Mouse (Mus musculus) MEL (cell line): ENCODE data around the gene Pcca. TPM values are rescaled to one million over a fixed set of nuclear protein-coding genes. Genes with fewer than 3 reads are reported as not detected.
A peak's percentile ranks its signal among the peaks of the same experiment; 100 is the strongest.

Source experiments
- DNase-seq: peaks from one replicate; pipeline ENCODE4 v3.0.0; 2011; ENCODE audit warnings: low read depth, low spot score
- H3K27ac ChIP-seq: 2 replicates; pipeline ENCODE4 v1.5.1; 2012; ENCODE audit warnings: low read depth, mild to moderate bottlenecking, control low read depth, low read length, moderate library complexity; ENCODE audit not compliant: control insufficient read depth
- H3K27me3 ChIP-seq, 2 experiments: fragments of 150-350 bp in 1 of 2; sonication (generic) in 1 of 2; 2 replicates each; pipeline ENCODE4 v1.6.1; 2012; ENCODE audit warnings: low read length in 2 of 2, mild to moderate bottlenecking in 2 of 2, improper control_type of control experiment in 1 of 2, moderate library complexity in 1 of 2; ENCODE audit not compliant: insufficient read depth in 2 of 2, control insufficient read depth in 1 of 2
- H3K36me3 ChIP-seq, 2 experiments: 2 replicates each; pipeline ENCODE4 v1.6.1; 2012 to 2014; ENCODE audit warnings: low read length in 2 of 2, improper control_type of control experiment in 1 of 2, inconsistent platforms in 1 of 2, mild to moderate bottlenecking in 1 of 2; ENCODE audit not compliant: insufficient read depth in 2 of 2, control insufficient read depth in 1 of 2
- H3K4me1 ChIP-seq, 2 experiments: fragments of 150-350 bp in 1 of 2; sonication (generic) in 1 of 2; 2 replicates each; pipeline ENCODE4 v1.6.1; 2012; ENCODE audit warnings: low read length in 2 of 2, improper control_type of control experiment in 1 of 2, mild to moderate bottlenecking in 1 of 2; ENCODE audit not compliant: insufficient read depth in 2 of 2, control insufficient read depth in 1 of 2
- H3K4me3 ChIP-seq, 2 experiments: fragments of 150-350 bp in 1 of 2; sonication (generic) in 1 of 2; 2 replicates each; pipeline ENCODE4 v1.5.1; 2012; ENCODE audit warnings: low read depth in 2 of 2, low read length in 2 of 2, mild to moderate bottlenecking in 2 of 2, moderate library complexity in 2 of 2, control low read depth in 1 of 2, improper control_type of control experiment in 1 of 2; ENCODE audit not compliant: control insufficient read depth in 1 of 2, insufficient read depth in 1 of 2
- H3K79me2 ChIP-seq: 2 replicates; pipeline ENCODE4 v1.6.1; 2012; ENCODE audit warnings: mild to moderate bottlenecking, low read length, moderate library complexity; ENCODE audit not compliant: control insufficient read depth, poor library complexity, insufficient read depth
- H3K9ac ChIP-seq: 2 replicates; pipeline ENCODE4 v1.6.1; 2012; ENCODE audit warnings: low read depth, mild to moderate bottlenecking, control low read depth, low read length, moderate library complexity; ENCODE audit not compliant: control insufficient read depth, poor library complexity, severe bottlenecking
- H3K9me3 ChIP-seq: fragments of 150-350 bp; sonication (generic); replicated peaks from 2 replicates; pipeline ENCODE4 v1.6.1; 2012; ENCODE audit warnings: mild to moderate bottlenecking, low read length, improper control_type of control experiment, moderate library complexity; ENCODE audit not compliant: insufficient read depth
- CTCF ChIP-seq, 3 experiments: IDR thresholded peaks in 2 of 3; conservative IDR thresholded peaks in 1 of 3; 2 replicates each; pipeline ENCODE4 v1.5.1; 2011 to 2012; ENCODE audit warnings: low read length in 3 of 3, low read depth in 2 of 3, mild to moderate bottlenecking in 2 of 3, improper control_type of control experiment in 1 of 3, inconsistent platforms in 1 of 3, mixed read lengths in 1 of 3, moderate library complexity in 1 of 3; ENCODE audit not compliant: control insufficient read depth in 1 of 3, insufficient read depth in 1 of 3, poor library complexity in 1 of 3, severe bottlenecking in 1 of 3
- E2F4 ChIP-seq: IDR thresholded peaks from 2 replicates; pipeline ENCODE4 v1.6.1; 2011; ENCODE audit warnings: low read depth, low read length, improper control_type of control experiment, borderline replicate concordance
- EP300 ChIP-seq, 2 experiments: IDR thresholded peaks; 2 replicates each; pipeline ENCODE4 v1.6.1; 2011; ENCODE audit warnings: improper control_type of control experiment in 2 of 2, low read length in 2 of 2, low read depth in 1 of 2, mild to moderate bottlenecking in 1 of 2
- GATA1 ChIP-seq: IDR thresholded peaks from 2 replicates; pipeline ENCODE4 v1.6.1; 2011; ENCODE audit warnings: low read depth, low read length, improper control_type of control experiment
- JUND ChIP-seq: IDR thresholded peaks from 2 replicates; pipeline ENCODE4 v1.6.1; 2011; ENCODE audit warnings: low read depth, mild to moderate bottlenecking, improper control_type of control experiment, low read length
- MAX ChIP-seq: IDR thresholded peaks from 2 replicates; pipeline ENCODE4 v1.6.1; 2011; ENCODE audit warnings: low read length, improper control_type of control experiment
- MAZ ChIP-seq: IDR thresholded peaks from 2 replicates; pipeline ENCODE4 v1.6.1; 2012; ENCODE audit warnings: low read depth, mild to moderate bottlenecking, inconsistent platforms, low read length, improper control_type of control experiment
- MYB ChIP-seq: IDR thresholded peaks from 2 replicates; pipeline ENCODE4 v1.6.1; 2011; ENCODE audit warnings: mild to moderate bottlenecking, low read depth, low read length, improper control_type of control experiment
- MYC ChIP-seq: IDR thresholded peaks from 2 replicates; pipeline ENCODE4 v1.6.1; 2011; ENCODE audit warnings: low read depth, mild to moderate bottlenecking, low read length, improper control_type of control experiment, moderate library complexity
- NRF1 ChIP-seq: IDR thresholded peaks from 2 replicates; pipeline ENCODE4 v1.6.1; 2014; ENCODE audit warnings: low read depth, mild to moderate bottlenecking, inconsistent platforms, low read length, improper control_type of control experiment, moderate library complexity; ENCODE audit not compliant: poor library complexity, insufficient read depth, severe bottlenecking
- POLR2AphosphoS2 ChIP-seq: IDR thresholded peaks from 2 replicates; pipeline ENCODE4 v1.6.1; 2011; ENCODE audit warnings: low read length, improper control_type of control experiment
- RAD21 ChIP-seq: IDR thresholded peaks from 2 replicates; pipeline ENCODE4 v1.6.1; 2011; ENCODE audit warnings: mild to moderate bottlenecking, low read depth, low read length, improper control_type of control experiment
- RCOR1 ChIP-seq: IDR thresholded peaks from 2 replicates; pipeline ENCODE4 v1.6.1; 2012; ENCODE audit warnings: low read depth, mild to moderate bottlenecking, inconsistent platforms, low read length, improper control_type of control experiment
- TAL1 ChIP-seq: IDR thresholded peaks from 2 replicates; pipeline ENCODE4 v1.6.1; 2012; ENCODE audit warnings: mild to moderate bottlenecking, inconsistent platforms, low read length, moderate library complexity, mixed read lengths
- TCF12 ChIP-seq: IDR thresholded peaks from 2 replicates; pipeline ENCODE4 v1.6.1; 2014; ENCODE audit warnings: low read depth, mild to moderate bottlenecking, inconsistent platforms, low read length, improper control_type of control experiment, moderate library complexity
- USF2 ChIP-seq, 2 experiments: IDR thresholded peaks; 2 replicates each; pipeline ENCODE4 v1.6.1; 2011 to 2012; ENCODE audit warnings: improper control_type of control experiment in 2 of 2, low read length in 2 of 2, borderline replicate concordance in 1 of 2, inconsistent platforms in 1 of 2, low read depth in 1 of 2, mild to moderate bottlenecking in 1 of 2; ENCODE audit not compliant: insufficient read depth in 1 of 2
- ZC3H11A ChIP-seq: IDR thresholded peaks from 2 replicates; pipeline ENCODE4 v1.6.1; 2012; ENCODE audit warnings: low read depth, mild to moderate bottlenecking, inconsistent platforms, low read length, improper control_type of control experiment
- ZKSCAN1 ChIP-seq: IDR thresholded peaks from 2 replicates; pipeline ENCODE4 v1.6.1; 2012; ENCODE audit warnings: low read depth, mild to moderate bottlenecking, inconsistent platforms, low read length, improper control_type of control experiment, moderate library complexity
- ZNF384 ChIP-seq: IDR thresholded peaks from 2 replicates; pipeline ENCODE4 v1.6.1; 2012; ENCODE audit warnings: low read depth, mild to moderate bottlenecking, inconsistent platforms, low read length, improper control_type of control experiment
- polyA plus RNA-seq, 2 experiments: library from polyadenylated mRNA; stranded (reverse) in 1 of 2; unstranded in 1 of 2; fragments of >175 nt in 1 of 2; fragments of >200 nt in 1 of 2; gene quantifications; 2 replicates each; pipeline versions ENCODE4 v1.2.1 to v1.2.4; 2012; ENCODE audit warnings: low replicate concordance in 2 of 2, low read depth in 1 of 2; ENCODE audit not compliant: insufficient read length in 2 of 2, insufficient read depth in 1 of 2, missing spikeins in 1 of 2
- total RNA-seq: library from RNA; depleted of rRNA; stranded (reverse); fragments of 300-350 nt; gene quantifications from 2 replicates; pipeline ENCODE4 v1.2.3, GENCODE M21; 2012

Pcca gene
- total and polyA plus RNA-seq, 3 experiments: 21.2 to 22.7 TPM; not detected in 1

DNA sequence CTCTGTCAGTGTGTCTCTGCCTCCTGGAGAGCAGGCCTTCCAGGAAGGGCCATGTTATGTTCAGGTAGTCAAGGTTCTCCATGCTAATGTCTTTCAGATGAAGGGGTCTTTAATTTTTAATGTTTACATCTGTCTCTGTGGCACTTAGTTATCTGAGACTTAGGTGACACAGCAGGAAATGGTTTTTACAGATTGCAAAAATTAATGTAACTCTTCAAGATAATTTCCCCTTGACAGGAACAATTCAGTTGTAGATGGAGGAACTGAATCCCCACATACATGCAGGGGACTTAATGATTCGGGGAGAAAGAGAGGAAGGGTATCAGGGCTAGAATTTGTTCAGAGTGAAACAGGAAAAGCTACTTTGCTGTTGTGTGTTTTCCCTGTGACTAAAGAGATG lies 353.2 kb downstream of the Pcca start:
- peaks cover 7 to 13% of the 10 kb centered on the region in 2 experiments for H3K4me1 ChIP-seq
- H3K79me2 ChIP-seq: no peaks in the 10 kb centered on the region
- DNase-seq: peak; percentile 23
- peaks cover 0 to 15% of the 10 kb centered on the region in 2 experiments; a peak in 3 of 4 replicates for H3K36me3 ChIP-seq
- TF ChIP-seq TCF12: peak; percentile 32; the same call in 1 of the 2 replicates
- TF ChIP-seq EP300 (IDR thresholded peaks at IDR 0.05; ENCODE audit: low read depth in 1 of 2, low read length in 2 of 2): peak; percentile 67 to 69; a peak in 2 of 4 replicates
- TF ChIP-seq NRF1: no peak
- no peak for TF ChIP-seq POLR2AphosphoS2
- no peak; the same call in 1 of the 2 replicates for TF ChIP-seq RAD21
- no peak for TF ChIP-seq MYC
- no peak for TF ChIP-seq MAX
- peak; percentile 56; the same call in 1 of the 2 replicates for TF ChIP-seq RCOR1
- no peak for TF ChIP-seq JUND
- TF ChIP-seq E2F4: no peak
- no peak for TF ChIP-seq ZKSCAN1
- no peak for TF ChIP-seq MAZ
- TF ChIP-seq ZC3H11A: no peak
- peak; percentile 31; the same call in 1 of the 2 replicates for TF ChIP-seq GATA1
- TF ChIP-seq MYB: no peak
- TF ChIP-seq ZNF384: no peak
- TF ChIP-seq CTCF (IDR thresholded peaks at IDR 0.05 in 2 of 3, conservative IDR thresholded peaks at IDR 0.05 in 1 of 3; ENCODE audit: control insufficient read depth in 1 of 3, insufficient read depth in 1 of 3, low read depth in 2 of 3, low read length in 3 of 3, poor library complexity in 1 of 3, severe bottlenecking in 1 of 3): no peak
- no peak for TF ChIP-seq USF2 (IDR thresholded peaks at IDR 0.05; ENCODE audit: borderline replicate concordance in 1 of 2, insufficient read depth in 1 of 2, low read depth in 1 of 2, low read length in 2 of 2)
- no peaks in the 10 kb centered on the region for H3K27me3 ChIP-seq
- H3K9ac ChIP-seq: no peak overlapping the region
- no peak overlapping the region for H3K4me3 ChIP-seq
- H3K27ac ChIP-seq: no peak overlapping the region
- H3K9me3 ChIP-seq: no peaks in the 10 kb centered on the region

DNA sequence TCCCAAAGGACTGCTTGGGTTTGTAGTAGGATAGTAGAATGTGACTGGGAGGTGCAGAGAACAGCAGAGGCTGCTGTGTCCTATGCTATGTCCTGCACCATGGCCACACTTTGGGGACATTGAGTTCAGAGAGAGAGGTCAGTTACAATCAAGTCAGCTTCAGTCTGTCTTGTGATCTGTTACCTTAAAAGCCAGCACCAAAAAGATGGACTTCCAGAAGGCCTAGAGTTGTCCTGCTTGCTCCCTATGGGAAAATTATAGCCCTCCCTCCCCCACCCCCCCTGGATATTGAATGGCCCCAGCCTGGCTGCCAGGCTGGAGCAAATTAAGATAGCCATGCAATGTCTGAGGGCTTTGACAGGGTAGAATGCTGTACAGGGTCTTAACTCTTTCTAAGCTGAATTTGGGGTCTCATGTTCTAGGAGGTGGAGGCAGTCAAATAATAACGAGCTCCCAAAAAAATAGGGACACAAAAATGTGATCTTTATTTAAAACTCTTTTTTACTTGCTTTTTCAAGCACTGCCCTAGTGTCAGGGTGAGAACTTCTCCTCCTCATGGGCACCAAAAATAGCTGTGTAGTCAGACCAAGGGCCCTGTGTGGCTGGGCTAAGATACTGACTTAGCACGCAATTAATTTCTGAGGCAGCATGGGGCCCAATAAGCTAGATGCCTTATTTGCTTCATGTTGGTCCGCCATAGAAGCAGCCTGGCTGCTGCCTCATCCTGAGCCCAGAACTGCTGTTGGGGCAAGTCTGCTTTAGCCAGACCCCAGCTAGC lies 353.8 kb downstream of the Pcca start:
- H3K36me3 ChIP-seq: peaks cover 0 to 15% of the 10 kb centered on the region in 2 experiments; a peak in 3 of 4 replicates
- no peak overlapping the region for H3K9ac ChIP-seq
- TF ChIP-seq POLR2AphosphoS2 (no peak), RAD21 (no peak), TAL1 (no peak)
- no peaks in the 10 kb centered on the region for H3K27me3 ChIP-seq
- no peak for DNase-seq
- H3K4me3 ChIP-seq: no peak overlapping the region
- peaks cover 7 to 13% of the 10 kb centered on the region in 2 experiments for H3K4me1 ChIP-seq
- no peaks in the 10 kb centered on the region for H3K9me3 ChIP-seq
- H3K79me2 ChIP-seq: no peaks in the 10 kb centered on the region
- no peak overlapping the region for H3K27ac ChIP-seq
